Mouse (Mus musculus) megakaryocyte-erythroid progenitor cell, adult 5-6 weeks (primary cell): ENCODE measurements at regions not wholly inside any gene's neighbourhood (a gene's known extent, or its start where the extent isn't known, plus 50 kb on each side); places are given as distances from the start of the nearest gene placed in this dataset.
A peak's percentile ranks its signal among the peaks of the same experiment; 100 is the strongest.

ENCODE experiments used
- ATAC-seq: replicated peaks from 2 replicates; pipeline ENCODE4 v1.8.0; 2016; ENCODE audit warnings: mild to moderate bottlenecking, inconsistent platforms; ENCODE audit not compliant: severe bottlenecking, poor library complexity, low FRiP score, low TSS enrichment

DNA sequence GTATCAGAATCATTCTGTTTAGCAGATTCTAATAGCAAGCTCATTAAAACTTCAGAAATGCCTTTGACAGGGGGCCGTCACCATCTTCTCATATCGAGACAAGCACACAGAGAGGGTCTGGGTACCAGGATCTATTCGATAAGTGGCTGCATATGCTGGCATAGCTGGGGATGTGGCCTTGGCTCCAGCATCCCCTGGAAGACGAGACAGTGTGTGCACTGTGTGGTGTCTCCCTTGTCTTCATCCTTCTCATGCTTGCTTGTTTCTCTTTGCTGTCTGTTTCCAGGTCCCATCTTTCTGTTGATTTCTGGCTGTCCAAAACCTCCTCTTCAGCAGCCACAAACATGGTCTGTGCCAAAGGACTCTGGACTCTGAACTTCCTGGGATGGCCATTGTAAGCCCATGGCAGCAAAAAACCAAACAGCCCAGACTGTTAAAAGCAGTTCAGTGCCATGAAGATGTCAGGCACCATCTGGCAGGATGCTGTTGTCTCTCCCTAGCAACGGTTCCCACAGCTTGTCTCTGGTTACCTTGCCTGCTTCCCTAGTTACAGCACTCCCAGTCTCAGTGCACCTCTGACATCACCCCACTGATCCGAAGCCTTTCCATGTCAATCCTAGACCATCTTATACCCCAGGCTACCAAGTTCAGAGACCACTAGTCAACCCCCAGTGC is 56.5 kb downstream of the Kctd12 start:
- no peak for ATAC-seq

DNA sequence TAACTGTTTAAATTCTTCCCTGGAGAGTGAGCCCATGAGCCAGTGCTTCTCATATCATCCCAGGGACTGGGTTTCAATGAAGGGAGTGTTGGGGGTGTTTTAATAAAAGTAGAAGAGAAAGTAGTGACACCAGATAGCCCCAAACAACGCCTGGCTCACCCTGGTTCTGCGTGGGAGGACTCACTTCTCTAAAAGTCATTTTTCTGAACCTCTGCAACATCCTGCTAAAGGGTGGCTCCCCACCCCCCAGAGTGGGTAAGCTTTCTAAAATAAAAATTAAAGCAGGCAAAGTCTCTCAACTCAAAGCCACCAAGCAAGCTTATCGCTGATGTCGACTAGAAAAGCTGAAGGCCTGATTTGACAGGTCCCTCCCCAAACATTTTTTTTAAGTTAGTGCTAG is 57.8 kb downstream of the Kctd12 start:
- ATAC-seq = no peak

DNA sequence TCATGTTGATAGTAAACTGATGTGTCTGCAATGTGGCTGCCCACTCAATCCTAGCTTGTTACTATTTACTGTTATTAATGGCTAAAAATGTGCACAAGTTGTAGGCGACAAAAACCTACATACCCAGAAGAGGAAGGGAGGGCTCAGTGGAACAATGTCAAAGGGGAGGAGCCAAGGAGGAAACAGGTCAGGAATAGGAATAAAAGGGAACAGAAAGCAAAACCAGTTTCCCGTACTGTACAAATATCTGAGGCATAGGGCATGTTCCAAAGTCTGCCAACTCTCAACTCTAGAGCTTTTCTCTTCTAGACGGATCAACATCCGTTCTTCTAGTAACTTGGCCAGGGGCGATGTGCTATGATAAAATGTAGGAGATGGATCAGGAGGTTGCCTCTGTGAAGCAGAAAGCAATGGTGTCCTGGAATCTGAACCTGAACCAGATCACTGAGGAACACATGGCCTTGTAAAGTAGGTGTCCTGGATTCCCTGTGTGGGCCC is 59.9 kb downstream of the Kctd12 start:
- no peak for ATAC-seq

DNA sequence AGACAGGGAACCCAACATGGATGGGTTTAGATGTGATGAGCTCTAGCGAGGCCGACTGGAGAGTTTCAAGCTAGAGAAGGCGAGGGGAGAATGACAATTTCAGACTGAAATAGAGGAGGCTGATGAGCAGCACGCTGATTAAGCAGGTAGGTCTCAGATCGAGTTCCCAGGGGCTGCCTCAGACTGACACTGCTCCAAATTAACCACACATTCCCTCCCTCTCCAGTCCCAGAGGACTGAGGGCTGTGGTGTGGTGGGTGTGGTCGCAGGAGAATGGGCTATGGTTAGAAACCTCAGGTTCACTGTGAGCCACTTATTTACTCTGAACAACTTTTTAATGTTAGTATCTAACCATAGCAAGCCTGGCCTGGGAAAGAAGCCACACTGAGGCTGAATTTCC is 62.0 kb downstream of the Kctd12 start:
- 0 out of 2 replicates have a peak, but pooled peaks have one; percentile 19 for ATAC-seq

DNA sequence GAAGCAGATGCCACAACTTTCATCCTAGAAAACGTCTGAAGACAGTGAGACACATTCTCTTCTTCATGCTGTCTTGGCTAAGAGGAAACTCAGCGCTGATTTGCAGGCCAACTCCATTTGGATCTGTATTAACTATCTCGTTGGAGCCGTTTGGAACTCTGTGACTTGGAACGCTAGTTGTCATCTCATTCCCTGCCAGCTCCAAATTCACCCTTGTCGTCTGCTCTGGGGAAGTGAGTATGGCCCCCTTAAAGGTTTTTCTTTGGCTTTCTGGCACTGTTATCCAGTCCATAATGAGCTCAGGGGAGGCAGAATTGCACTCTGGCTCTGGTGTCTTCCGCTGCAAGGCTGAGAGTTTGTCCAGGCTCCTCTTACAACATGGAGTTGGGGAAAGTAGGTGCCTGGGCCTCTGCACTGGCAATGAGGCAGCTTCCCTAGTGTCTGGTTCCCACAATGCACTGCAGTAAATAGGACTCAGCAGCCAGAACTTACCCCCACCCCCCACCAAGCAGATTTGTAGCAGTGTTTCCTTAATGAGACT is 63.1 kb downstream of the Kctd12 start:
- ATAC-seq = no peak

DNA sequence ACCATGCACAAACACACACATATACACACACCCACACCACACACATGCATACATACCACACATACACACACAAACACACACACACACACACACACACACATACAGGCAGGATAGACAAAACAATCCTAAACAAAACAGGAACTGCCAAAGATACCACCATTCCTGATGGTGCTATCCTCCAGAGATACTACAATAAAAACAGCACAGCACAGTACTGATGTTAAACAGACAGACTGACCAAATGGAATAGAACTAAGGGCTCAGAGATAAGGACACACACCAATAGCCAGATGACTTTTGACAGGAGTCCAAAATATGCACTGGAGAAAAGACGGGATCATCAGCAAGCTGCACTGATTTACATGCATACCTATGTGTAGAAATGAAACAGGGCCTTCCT is 64.5 kb downstream of the Kctd12 start:
- no peak for ATAC-seq

DNA sequence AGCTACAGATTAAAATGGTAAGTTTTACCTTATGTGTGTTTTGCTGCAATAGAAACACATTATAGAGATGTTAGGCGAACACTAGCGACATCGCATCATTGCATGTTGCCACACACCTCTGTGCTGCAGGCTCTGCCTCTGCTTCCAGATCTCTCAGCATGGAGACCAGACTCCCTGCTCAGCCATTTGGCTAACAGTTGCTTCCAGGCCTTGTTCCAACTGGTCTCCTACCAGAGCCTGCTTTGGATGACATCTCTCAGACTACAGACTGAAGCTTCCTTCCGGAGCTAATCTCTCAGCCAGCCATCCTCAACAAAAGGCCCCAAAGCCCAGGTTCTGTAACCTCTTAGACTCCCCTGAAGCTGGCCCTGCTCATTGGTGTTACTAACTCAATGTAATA is 66.5 kb downstream of the Kctd12 start:
- no peak for ATAC-seq

DNA sequence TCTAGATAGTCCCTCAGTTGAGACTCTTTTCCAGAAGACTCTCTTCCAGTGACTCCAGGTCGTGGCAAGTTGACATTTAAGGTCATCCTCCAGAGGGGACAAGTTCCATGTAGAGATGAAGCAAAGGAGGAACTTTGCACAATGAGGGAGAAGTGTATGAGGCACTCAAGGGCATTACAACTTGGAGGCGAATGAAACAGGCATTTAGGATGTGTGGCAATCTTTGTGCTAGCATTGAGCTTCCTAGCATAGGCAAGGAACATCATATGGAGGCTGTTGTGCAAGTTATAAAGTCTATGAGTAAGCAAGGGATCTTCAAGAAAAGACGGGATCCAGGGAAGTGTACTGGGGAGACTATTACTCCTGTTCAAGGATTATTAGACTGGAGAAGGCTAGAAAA is 70.9 kb downstream of the Kctd12 start:
- ATAC-seq = no peak

DNA sequence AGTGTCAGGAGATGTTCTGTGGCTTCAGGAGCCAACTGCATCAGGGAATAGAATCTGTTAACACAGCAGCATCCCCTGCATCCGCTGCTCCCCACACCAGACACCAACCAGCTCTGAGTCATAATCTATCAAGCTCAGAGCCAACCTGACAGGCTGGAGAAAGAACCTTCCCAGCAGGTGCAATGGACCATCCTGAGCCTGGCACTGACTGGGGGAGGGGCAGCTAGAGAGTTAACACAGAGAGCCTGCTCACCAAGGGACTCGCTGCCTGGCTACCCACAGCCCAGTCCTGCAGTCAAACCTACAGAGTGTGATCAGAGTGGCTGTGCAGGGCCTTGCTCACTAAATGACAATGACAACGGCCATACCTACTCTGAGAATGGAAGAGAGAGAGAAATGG is 73.4 kb downstream of the Kctd12 start:
- 0 out of 2 replicates have a peak, but pooled peaks have one; percentile 30 for ATAC-seq

DNA sequence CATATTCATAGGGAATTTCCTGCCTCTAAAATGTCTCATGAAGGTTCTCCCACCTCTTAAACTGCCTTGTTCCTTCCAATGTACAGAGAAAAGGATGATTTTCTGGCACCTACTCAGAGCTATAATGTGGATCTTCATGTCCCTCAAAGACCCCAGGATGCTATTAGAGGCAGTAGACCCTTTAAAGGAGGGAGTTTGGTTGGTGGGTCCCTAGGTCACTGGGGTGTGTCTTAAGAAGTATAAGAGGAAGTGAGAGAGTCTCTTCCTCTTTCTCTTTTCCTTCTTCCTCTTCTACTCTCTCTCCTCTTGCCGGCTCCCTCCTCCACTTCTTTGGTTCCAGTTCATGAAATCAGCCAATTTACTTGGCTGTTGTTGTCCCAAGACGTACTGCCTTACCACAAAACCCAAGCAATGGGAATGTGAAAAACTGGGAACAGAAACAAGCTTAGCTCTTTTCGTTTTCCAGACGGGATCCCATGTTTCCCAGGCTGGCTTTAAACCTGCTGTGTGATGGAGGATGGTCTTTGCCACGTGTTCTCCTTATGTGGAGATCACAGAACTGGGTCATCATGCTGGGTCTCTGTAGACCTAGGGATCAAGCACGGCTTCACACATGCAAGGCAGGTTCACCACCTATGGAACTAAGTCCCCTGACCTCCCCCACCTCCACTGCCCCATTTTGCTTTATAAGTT is 74.9 kb downstream of the Kctd12 start:
- ATAC-seq = no peak

DNA sequence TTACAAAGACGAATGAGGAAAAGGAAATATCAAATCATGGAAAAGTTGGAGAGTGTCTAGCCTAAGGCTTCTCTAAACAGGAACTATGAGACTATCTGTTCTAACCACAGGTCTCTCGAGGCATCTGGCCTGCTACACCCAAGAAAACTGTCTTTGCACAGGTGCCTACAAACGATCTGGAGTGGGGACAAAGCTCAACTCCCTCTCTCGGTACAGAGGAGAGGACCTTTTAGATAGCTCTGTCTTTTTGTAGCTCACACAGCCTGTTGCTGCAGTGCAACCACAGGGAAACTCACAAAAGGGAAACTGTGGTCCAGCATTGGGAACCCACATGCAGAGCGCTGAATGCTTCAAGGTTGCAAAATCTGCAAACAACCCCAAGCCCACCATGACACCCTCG is 75.6 kb downstream of the Kctd12 start:
- peak; percentile 54; the same call in 1 of the 2 replicates for ATAC-seq

DNA sequence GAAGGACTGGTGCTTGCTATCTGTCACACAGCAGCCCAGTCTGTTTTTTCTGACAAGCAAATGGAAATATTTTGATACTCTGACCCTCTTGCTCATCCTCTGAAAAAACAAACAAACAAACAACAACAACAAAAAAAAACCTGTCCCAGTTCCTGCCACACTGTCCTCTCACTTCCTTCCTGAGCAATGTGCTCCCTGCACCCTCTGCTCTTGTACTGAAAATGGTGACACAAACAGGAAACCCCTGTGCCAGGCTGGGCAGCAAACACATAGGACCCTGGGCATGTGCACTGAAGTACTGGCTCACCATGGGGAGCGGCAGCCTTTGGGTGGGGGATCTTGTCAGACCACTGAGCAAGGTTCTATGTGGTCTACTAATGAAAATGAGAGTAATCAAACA is 76.2 kb downstream of the Kctd12 start:
- no peak for ATAC-seq

DNA sequence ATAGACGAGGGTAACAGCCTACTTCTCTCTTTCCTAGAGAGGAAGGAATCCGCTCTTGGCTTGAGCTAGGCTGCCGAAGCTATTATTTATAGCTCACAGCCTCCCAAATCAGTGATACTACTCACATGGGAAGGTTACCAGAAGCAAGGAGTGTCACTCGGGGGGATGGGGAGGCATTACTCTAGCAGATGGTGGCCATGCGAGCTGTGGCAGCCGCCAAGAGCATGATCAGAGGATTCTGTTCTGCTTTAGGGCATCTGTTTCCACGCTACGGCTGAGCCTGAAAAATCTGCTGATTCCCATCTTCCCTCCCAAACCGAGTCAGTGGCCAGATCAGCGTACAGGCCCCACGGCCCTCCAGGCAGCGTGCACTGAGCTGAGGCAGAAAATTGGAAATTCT is 79.5 kb downstream of the Kctd12 start:
- no peak for ATAC-seq

DNA sequence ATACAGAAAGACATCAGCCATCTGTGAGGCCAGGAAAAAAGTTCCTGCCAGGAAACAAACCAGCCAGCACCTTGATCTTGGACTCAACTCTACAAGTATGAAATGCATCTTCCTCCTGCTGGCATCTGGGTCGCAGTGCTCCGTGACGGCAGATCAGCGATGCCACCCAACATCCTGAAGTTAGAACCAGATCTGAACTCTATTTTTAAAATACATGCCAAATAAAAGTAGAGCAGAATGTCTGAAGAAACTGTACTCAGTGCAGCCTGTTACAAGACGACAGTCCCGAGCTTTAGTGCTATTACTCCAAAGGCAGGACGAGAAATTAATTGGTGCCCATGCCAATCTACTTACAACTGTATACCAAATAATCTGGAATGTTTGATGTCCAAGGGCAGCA is 80.2 kb downstream of the Kctd12 start:
- ATAC-seq = no peak

DNA sequence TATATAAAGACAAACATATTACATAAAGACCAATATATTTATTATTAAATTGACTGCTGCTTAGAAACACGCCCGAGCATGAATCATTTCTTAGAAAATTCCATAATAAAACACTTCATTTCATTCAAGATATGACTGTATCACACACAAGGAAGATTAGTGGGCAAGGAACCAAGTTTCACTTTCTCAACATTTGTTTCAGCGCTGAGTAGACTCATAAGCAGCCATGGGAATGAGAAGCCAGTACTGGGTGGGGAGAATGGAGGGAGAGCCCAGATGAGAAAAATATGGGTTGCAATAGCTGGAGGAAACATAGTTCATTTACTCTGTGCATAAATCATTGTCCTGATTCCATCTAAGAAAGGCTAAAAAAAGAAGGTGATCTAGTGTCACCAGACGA is 84.0 kb downstream of the Kctd12 start:
- no peak for ATAC-seq

DNA sequence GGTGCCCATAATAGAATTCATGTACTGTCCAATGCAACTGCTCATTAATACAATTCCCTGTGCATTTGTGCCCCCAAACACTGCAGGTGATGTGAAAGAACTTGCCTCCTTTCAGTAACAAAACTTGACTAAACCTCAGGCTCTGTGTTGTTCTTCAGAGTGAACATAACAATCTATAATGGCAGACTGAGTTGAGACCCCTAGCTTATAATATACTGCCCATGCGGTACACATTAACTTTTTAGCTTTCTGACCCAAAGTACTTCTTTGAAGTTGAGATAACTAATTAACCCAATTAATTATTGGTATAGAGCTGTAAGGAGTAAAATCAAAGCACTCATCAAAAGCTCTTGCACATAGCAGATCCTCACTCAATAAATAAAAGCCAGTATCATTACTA is 85.4 kb downstream of the Kctd12 start:
- ATAC-seq = no peak

DNA sequence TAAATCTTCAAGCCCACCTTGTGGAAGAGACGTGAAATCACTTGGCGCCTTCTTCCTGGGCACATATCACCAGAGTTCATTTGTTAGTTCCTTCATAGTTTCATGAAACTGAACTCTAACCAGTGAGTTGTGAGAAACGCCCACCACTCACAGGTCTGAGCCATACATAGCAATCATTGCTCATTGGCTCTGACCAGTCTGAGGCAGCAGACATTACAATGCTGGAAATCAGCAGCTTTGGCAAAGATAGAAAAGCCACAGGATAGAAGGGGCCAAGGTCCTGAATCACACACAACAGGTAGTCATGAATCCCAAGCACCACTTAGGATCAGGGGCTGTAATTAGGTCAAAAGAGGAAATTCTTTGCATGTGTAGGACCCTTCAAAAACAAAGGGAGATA is 85.9 kb downstream of the Kctd12 start:
- ATAC-seq = no peak

DNA sequence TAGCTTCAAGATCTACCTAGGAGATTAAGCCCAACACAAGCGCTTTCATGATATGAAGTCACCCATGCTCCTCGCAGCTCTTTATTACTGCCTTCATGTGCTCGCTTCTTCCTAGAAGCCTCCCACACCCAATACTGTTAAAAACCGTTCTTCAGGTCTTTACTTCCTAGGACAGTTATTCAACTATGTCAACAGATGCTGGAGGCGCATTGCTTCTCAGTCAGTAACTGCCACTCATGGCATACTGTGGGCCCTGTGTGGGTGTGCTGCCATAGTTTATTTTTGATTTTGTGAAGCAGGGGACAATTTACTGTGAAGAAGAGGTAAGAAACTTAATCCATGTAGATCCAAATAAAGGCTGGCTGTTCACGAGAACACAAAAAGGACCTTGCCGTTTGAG is 89.2 kb downstream of the Kctd12 start:
- ATAC-seq = no peak

DNA sequence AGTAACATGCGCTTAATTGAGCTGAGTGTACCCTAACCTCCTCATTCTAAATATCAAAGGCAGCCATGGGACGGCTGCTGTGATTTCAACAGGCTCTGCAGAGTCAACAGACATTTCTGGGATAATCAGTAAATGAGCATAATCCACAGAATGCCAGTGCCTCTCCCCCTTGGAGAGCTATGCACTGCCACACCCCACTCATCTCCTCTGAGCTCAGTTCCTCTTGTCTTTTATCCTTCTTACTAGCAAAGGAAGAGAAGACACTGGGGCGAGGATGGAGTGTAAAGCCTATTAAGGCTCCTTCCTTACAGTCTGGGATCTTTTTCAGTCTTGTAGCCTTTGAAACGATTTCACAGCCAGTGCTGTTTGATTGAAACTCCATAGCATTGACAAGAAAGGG is 90.9 kb downstream of the Kctd12 start:
- no peak for ATAC-seq

DNA sequence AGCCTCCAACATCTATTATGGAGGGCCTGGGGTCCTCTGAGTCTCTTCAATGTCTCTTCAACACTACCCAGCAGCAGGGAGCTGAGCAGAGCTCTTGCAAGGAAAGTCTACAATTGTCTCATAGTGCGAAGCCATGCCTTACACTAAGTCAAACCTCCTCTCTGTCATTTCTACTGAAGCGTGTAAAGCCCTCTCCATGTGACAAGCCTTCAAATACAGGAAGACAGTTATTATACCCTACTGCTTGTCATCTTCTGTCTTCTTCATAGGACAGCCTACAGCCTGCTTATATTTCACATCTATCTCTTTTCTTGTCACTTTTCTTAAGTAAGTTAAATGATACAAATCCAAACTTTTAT is 97.2 kb downstream of the Kctd12 start:
- ATAC-seq = no peak
